Mouse (Mus musculus) CD4-positive, CD25-positive, alpha-beta regulatory T cell, adult 9 weeks (primary cell): ENCODE measurements around the gene Krr1. TPM values are rescaled to one million over a fixed set of nuclear protein-coding genes. Genes with fewer than 3 reads are reported as not detected.

ENCODE experiments used
- polyA plus RNA-seq: library from polyadenylated mRNA; unstranded; fragments of 100-300 nt; shearing (Covaris generic); gene quantifications from one replicate; pipeline ENCODE4 v1.2.1, GENCODE M21; 2017

Krr1 gene
- polyA plus RNA-seq = 57.6 TPM

GRCm38 (mm10) chr10:111972542-111973361 is at the start of gene Krr1:
Krr1 (plus strand) TSS chr10:111972664.

DNA sequence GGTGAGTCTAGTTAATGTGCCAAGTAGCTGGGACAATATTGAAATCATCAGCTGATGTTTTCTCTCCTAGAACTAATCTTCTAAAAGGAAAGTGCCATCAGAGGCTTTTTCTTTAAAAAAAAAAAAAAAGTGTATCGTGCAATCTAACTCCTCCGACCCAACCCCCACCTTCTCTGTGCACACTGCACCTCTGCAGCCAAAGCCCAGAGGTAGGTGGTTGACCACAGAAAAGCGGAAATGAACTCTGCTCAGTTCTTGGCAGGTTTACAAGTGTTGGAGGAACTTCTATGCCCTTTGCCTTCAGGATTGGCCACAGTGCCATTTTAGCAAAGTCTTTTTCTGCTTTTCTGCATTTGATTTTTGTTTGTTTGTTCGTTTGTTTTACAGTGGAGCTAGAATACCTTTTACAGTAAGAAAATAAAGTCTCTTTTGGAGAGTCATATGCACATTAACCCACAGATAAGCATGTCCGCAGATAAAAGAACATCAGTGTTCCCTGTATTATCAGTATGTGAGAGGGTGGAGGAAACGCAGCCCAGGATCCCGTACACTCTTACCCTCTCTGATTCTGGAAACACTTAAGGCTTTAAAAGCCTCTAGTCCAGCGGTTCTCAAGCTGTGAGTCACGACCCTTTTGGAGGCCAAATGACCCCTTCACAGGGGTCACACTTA is 30.2 kb downstream of the Krr1 start, which contains the start of gene Glipr1:
Gene Glipr1, minus strand, starts transcription at position 88 of the 672 bp plus-strand sequence.

Other genes with a start within 250 kb of the Krr1 start
- 132 TPM for gene Glipr1, start 30.0 kb downstream of the Krr1 start, polyA plus RNA-seq
- not detected for gene Glipr1l1, start 87.5 kb downstream of the Krr1 start, polyA plus RNA-seq
- gene Glipr1l2, start 110.7 kb downstream of the Krr1 start, polyA plus RNA-seq = not detected
- not detected for gene Glipr1l3, start 187.7 kb downstream of the Krr1 start, polyA plus RNA-seq
- gene Caps2, start 191.0 kb downstream of the Krr1 start, polyA plus RNA-seq = 0.86 TPM